Mouse (Mus musculus) forebrain, embryonic 13.5 days (tissue): Measurements from ENCODE around the gene Ubap1l. TPM values are rescaled to one million over a fixed set of nuclear protein-coding genes. Genes with fewer than 3 reads are reported as not detected.
A peak's percentile ranks its signal among the peaks of the same experiment; 100 is the strongest.

Source experiments
- ATAC-seq: fragments of 200-750 bp; cut with Nextera tagmentation; 2 replicates; pipeline ENCODE4 v1.8.0; 2017
- H3K27ac ChIP-seq: fragments of 300-500 bp; sonication (generic); 2 replicates; pipeline ENCODE4 v1.5.1; 2015; ENCODE audit warnings: inconsistent platforms, mild to moderate bottlenecking, moderate library complexity
- H3K27me3 ChIP-seq: fragments of 300-500 bp; sonication (generic); 2 replicates; pipeline ENCODE4 v1.6.1; 2015; ENCODE audit warnings: mild to moderate bottlenecking, inconsistent platforms
- H3K36me3 ChIP-seq: fragments of 300-500 bp; sonication (generic); 2 replicates; pipeline ENCODE4 v1.6.1; 2015; ENCODE audit warnings: mild to moderate bottlenecking, inconsistent platforms; ENCODE audit not compliant: poor library complexity, severe bottlenecking
- H3K4me1 ChIP-seq: fragments of 300-500 bp; sonication (generic); 2 replicates; pipeline ENCODE4 v1.6.1; 2015; ENCODE audit warnings: inconsistent platforms
- H3K4me2 ChIP-seq: fragments of 300-500 bp; sonication (generic); 2 replicates; pipeline ENCODE4 v1.6.1; 2015; ENCODE audit warnings: inconsistent platforms, mild to moderate bottlenecking, moderate library complexity
- H3K4me3 ChIP-seq: fragments of 300-500 bp; sonication (generic); 2 replicates; pipeline ENCODE4 v1.5.1; 2015; ENCODE audit warnings: mild to moderate bottlenecking, inconsistent platforms
- H3K9ac ChIP-seq: fragments of 300-500 bp; sonication (generic); 2 replicates; pipeline ENCODE4 v1.6.1; 2015; ENCODE audit warnings: mild to moderate bottlenecking, inconsistent platforms
- H3K9me3 ChIP-seq: fragments of 300-500 bp; sonication (generic); replicated peaks from 2 replicates; pipeline ENCODE4 v1.6.1; 2016; ENCODE audit warnings: inconsistent platforms
- WGBS: fragments of 180-500 bp; shearing (Covaris S2); methylation state at CpG from one replicate; pipeline ENCODE4 v1.1.7; 2015; 5-methylcytosine and 5-hydroxymethylcytosine counted together
- polyA plus RNA-seq: library from polyadenylated mRNA; unstranded; fragments of >200 nt; fragmentation: Nextera tagmentation; extraction: Ambion mirVana; gene quantifications from 2 replicates; pipeline ENCODE4 v1.2.1, GENCODE M21; 2015

Gene Ubap1l
- polyA plus RNA-seq, 1 experiment from 2014 or later = 0.30 TPM

DNA sequence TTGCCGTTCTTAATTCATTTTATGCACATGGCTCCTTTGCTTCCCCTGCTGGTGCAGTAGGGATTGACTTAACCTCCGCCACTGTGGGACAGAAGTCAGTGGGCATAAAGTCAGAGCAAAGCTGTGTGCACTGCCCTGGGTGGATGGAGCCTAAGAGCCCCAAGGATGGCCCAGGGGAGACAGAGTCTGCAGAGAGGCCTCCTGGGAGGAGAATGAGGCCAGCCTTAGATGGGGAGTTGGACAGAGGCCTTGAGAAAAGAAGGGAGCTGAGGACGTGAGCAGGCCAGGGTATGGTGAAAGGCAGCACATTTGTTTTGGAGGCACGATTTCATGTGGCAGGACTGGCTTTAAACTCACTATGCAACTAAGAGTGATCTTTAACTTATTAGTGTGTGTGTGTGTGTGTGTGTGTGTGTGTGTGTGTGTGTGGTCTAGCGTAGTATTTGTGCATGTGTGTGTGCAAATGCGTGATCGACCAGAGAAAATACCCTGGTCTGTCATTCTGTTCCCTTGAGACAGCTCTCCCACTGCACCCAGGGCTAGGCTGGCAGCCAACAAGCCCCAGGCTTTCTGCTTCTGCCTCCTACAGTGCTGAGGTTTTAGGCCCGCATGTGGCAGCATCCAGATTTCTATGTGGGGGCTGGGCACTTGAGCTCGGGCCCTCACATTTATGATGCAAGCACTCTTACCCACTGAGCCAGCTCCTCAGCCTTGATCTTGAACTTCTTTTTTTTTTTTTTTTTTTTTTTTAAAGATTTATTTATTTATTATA, 14.5 kb downstream of the Ubap1l start:
- Histone ChIP-seq H3K4me1 (no peaks in the 10 kb centered on the region), H3K4me3 (no peak overlapping the region), H3K27ac (no peak overlapping the region), H3K36me3 (peaks cover 23% of the 10 kb centered on the region), H3K9ac (no peak overlapping the region), H3K4me2 (no peak overlapping the region), H3K9me3 (no peaks in the 10 kb centered on the region), H3K27me3 (no peaks in the 10 kb centered on the region)
- 87% methylated on average over 9 of the region's 9 CpGs for WGBS
- ATAC-seq = no peak

DNA sequence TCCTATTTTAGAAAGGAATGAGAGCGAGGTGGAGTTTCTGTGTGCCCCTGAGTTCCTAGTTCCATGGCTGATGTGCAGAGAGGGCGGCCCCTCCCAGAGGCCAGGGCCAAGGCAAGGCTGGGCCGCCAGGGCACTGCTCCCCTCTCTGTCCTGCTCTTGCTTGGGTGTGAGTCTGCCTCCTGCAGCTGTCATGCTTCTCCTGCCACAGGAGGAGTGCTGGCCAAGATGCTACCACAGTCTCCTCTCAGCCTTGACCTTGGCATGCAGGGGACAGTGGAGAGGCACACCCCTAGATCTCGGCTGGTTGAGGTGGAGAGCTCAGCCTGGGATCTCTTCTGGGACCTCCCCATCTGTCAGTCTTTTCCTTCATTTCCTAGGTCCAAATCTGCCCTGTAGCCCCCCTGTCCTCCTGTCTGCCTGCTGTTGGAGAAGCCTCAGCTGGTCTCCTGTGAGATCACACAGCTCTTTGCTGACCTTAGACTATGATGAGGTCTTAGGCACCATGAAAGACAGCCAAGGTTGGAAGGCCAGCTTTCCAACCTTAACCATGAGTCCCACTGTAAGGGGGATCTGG, 20.3 kb downstream of the Ubap1l start:
- Histone ChIP-seq H3K4me1 (no peaks in the 10 kb centered on the region), H3K4me2 (no peak overlapping the region), H3K9me3 (no peaks in the 10 kb centered on the region), H3K27me3 (no peaks in the 10 kb centered on the region), H3K4me3 (no peak overlapping the region), H3K27ac (no peak overlapping the region), H3K9ac (no peak overlapping the region), H3K36me3 (peaks cover 12% of the 10 kb centered on the region; the same call in 1 of the 2 replicates)
- no peak for ATAC-seq
- 76% methylated on average over 4 of the region's 4 CpGs for WGBS

DNA sequence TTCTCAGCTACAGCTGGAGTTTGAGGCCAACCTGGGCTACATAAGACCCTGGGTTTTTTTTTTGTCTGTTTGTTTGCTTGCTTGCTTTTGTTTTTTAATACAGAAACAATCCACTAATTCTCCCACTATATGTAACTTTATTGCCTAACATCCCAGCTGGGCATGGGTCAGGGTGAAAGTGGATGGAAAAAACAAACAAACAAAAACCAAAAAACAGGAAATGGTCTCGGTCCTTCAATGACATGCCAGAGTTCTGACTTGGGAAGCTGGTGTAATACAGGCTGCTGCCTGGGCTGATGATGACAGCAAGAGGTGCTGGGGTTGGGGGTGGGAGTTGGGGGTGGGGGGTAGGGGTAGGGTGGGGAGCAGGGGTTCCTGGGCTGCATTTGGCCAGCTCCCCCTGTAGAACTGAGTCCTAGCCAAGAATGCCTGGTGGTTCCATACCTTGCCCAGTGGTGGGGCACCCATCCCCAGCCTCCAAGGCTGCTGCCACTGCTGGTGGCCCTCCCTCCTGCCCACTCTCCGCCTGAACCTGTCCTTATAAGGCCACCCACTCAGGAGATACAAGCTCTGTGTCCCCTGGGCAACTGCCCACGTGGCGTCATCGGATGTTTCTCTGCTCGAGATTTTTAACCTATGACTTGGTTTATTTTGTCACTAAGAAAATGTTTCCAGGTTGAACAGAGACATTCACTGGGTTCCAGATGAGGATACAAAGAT, 21.4 kb downstream of the Ubap1l start:
- no peaks in the 10 kb centered on the region for H3K27me3 ChIP-seq
- H3K9me3 ChIP-seq = no peaks in the 10 kb centered on the region
- H3K36me3 ChIP-seq = peaks cover 8% of the 10 kb centered on the region; the same call in 1 of the 2 replicates
- no peak overlapping the region for H3K4me2 ChIP-seq
- WGBS = 79% methylated on average over 6 of the region's 6 CpGs
- no peak overlapping the region for H3K9ac ChIP-seq
- no peak overlapping the region for H3K27ac ChIP-seq
- ATAC-seq = no peak
- H3K4me1 ChIP-seq = 0 out of 2 replicates have a peak, but pooled peaks cover 9% of the 10 kb centered on the region
- H3K4me3 ChIP-seq = no peak overlapping the region

DNA sequence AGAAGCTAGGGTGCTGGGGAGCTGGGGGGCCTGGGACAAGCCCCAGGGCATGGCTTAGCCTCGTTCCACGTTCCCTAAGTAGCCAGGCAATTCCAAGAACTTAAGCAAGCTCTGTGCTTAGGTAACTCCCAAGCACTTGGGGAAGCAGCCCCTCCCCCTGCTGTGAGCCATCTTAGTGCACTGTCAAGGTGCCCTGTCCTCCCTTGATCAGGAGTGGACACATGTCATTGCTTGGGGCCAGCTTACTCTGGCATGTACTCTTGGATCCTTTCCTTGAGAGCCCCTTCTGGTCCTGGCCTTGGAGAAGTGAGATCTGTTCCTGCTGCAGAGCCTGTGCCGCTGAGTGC, 21.9 kb downstream of the Ubap1l start:
- no peak for ATAC-seq
- Histone ChIP-seq H3K36me3 (peaks cover 2% of the 10 kb centered on the region; the same call in 1 of the 2 replicates), H3K4me2 (no peak overlapping the region), H3K27ac (no peak overlapping the region), H3K9ac (no peak overlapping the region), H3K4me3 (no peak overlapping the region), H3K9me3 (no peaks in the 10 kb centered on the region), H3K4me1 (0 out of 2 replicates have a peak, but pooled peaks cover 9% of the 10 kb centered on the region), H3K27me3 (no peaks in the 10 kb centered on the region)
- WGBS = 56% methylated on average over 3 of the region's 3 CpGs

DNA sequence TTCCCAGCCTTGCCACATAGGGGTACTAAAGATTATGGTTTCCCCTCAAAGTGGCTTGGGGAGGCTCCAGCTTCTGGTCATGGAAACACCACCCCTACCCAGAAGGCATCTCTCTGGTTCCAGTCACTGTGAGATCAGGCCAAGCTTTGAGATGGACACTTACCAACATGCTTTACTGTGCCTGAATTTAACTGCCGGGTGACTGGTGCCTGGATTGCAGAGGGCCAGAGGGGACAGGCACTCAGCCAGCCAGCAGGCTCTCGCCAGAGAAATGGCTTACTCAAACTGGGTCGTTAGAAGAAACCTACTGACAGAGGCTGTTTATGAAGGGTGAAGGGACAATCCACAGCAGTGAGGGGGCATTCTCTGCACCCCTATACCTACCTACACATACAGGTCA, 23.4 kb downstream of the Ubap1l start:
- Histone ChIP-seq H3K36me3 (no peaks in the 10 kb centered on the region), H3K27me3 (peaks cover 7% of the 10 kb centered on the region), H3K27ac (no peak overlapping the region), H3K4me1 (0 out of 2 replicates have a peak, but pooled peaks cover 9% of the 10 kb centered on the region), H3K4me3 (no peak overlapping the region), H3K9me3 (no peaks in the 10 kb centered on the region), H3K9ac (no peak overlapping the region), H3K4me2 (no peak overlapping the region)
- ATAC-seq = no peak
- 57% methylated on average over 3 of the region's 3 CpGs for WGBS

DNA sequence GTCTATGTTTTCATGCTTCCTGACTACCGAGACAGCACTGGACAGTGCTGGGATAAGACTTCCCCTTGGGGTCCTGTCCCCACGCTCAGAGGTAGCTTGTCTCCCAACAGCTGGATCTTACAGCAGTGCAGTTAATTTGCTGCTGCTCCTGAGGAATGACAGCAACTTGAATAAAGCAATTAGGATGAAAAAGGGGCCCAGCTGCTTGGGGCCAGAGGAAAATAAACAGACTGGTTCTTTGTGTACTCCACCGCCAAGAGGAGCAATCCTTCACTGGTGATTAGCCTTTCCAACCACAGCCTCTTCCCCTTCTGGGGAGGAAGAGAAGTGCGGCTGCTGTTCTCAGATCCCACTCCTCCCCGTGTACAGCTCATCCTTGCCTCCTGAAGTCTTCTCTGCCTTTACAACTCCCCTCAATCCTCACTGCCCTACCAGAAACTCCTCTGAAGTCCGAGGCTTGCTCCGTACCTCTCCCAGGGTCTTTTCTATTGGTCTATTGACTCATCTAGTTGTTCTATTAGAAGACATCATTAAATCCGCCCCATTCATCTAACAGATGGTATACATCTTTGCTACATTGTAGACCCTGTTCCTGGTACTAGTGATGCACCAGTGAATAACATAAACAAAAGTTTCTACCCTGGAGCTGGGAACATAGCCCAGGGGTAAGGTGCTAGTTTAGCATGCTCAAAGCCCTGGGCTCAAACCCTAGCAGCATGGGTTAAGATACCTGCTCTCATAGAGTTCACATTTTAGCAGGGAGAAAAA, 25.7 kb downstream of the Ubap1l start:
- Histone ChIP-seq H3K36me3 (no peaks in the 10 kb centered on the region), H3K4me1 (peaks cover 15% of the 10 kb centered on the region), H3K4me3 (no peak overlapping the region), H3K9ac (no peak overlapping the region), H3K27me3 (peaks cover 30% of the 10 kb centered on the region), H3K9me3 (no peaks in the 10 kb centered on the region), H3K4me2 (no peak overlapping the region), H3K27ac (no peak overlapping the region)
- WGBS = 37% methylated on average over 8 of the region's 8 CpGs
- ATAC-seq = no peak

DNA sequence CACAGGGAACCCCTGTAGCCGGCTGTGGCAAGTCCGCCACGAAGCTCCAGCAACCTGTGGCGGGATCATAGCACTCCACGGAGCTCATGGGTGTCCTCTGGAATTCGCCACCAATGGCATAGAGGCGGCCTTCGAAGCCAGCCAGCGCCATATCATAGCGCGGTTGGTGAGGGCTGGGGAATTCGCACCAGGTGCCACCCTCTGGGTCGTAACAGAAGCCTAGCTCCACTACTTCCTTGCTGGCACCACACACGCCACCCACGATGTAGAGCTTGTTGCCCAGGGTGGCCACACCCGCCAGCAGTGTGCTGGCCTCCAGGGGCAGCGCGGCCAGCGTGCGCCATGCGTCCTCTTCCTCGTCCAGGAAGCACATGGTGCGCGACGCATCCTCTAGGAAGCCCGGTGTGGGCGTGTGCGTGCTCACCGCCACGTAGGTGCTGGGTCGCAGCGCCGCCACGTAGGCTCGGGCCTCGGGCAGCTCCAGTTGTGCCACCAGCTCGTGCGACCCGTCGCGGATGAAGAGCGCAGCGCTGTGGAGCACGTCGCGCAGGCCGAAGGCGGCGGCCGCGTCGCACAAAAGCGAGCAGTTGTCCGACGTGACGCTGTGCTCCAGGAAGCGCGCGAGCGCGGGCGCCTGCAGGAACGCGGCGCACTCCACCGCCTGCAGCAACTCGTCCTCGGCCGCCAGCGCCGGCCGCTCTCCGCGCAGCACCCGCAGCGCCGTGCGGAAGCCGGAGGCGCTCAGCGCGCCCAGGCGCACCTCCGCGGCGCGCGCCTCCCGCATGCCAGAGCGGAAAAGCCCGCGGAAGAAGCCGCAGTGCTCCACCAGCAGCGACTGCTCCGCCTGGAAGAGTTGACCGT, 30.1 kb downstream of the Ubap1l start:
- peaks cover 15% of the 10 kb centered on the region for H3K4me1 ChIP-seq
- no peak overlapping the region for H3K27ac ChIP-seq
- no peaks in the 10 kb centered on the region for H3K9me3 ChIP-seq
- WGBS = 18% methylated on average over 92 of the region's 96 CpGs
- peaks cover 51% of the 10 kb centered on the region for H3K27me3 ChIP-seq
- H3K4me2 ChIP-seq = peak overlapping the region; percentile 61
- peak overlapping the region; percentile 41 for H3K4me3 ChIP-seq
- H3K9ac ChIP-seq = peak overlapping the region; percentile 40; the same call in 1 of the 2 replicates
- ATAC-seq = peak; percentile 58
- H3K36me3 ChIP-seq = no peaks in the 10 kb centered on the region

DNA sequence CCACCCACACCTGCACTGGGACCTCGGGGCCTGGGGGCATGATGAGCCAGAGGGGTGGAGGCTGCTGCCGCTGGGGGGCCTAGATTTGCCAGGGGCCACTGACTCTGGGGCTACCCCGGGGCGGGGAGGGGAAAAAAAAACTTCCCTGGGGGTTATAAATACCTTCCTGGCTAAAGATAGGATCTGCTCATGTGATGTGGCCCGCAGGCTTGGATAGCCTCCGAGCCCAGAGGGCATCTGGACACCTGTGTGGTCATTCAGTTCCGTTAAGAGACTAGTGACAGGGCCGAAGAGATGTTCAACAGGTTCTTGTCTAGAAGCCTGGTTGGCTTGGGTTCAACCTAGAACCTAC, 30.7 kb downstream of the Ubap1l start, which contains the start of gene Kbtbd13:
TSS of gene Kbtbd13 (minus strand) at position 40 of the 352 bp plus-strand sequence.
- Histone ChIP-seq H3K27me3 (peaks cover 55% of the 10 kb centered on the region), H3K36me3 (no peaks in the 10 kb centered on the region), H3K4me2 (peak within 1 kb of the TSS; percentile 61), H3K4me3 (peak within 1 kb of the TSS; percentile 41), H3K4me1 (peaks cover 10% of the 10 kb centered on the region), H3K27ac (no peak within 1 kb of the TSS), H3K9me3 (no peaks in the 10 kb centered on the region), H3K9ac (peak within 1 kb of the TSS; percentile 40; the same call in 1 of the 2 replicates)
- 42% methylated on average over 8 of the region's 8 CpGs for WGBS
- no peak for ATAC-seq

DNA sequence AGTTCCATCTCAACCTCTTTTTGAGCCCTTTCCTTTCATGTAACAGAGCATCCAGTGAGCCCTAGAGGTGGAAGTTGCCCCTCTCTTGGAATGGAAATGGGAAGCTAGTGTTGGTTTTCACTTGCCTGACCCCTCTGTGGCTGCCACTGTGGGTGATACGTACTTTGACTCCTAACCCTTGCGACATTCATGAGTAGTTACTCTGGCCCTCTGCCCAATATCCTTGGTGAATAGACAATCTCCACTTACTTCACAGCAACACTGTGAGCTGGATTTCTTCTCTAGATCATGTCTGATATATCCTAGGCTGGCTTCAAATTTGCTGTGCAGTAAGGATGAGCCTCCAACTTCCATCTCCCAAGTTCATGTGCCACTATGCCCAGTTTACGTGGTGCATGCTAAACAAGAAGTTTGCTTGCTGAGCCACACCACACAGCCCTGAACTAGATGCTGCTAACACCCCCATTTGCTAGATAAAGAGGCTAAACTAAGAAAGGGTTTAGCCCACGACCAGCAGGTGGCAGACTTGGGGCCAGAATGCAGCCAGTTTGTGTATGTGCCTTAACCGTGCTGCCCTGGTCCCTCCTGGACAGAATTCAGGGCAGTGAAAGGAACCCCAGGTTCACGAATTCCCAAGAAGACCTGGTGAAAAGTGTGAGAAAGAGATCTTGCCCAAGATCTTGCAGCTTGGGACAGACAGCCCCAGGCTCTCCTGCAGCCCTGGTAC, 32.0 kb downstream of the Ubap1l start:
- H3K4me2 ChIP-seq = no peak overlapping the region
- no peak overlapping the region for H3K9ac ChIP-seq
- 30% methylated on average over 6 of the region's 6 CpGs for WGBS
- no peaks in the 10 kb centered on the region for H3K9me3 ChIP-seq
- no peak for ATAC-seq
- peaks cover 7% of the 10 kb centered on the region for H3K4me1 ChIP-seq
- H3K27me3 ChIP-seq = peaks cover 55% of the 10 kb centered on the region
- H3K27ac ChIP-seq = no peak overlapping the region
- no peaks in the 10 kb centered on the region for H3K36me3 ChIP-seq
- no peak overlapping the region for H3K4me3 ChIP-seq

DNA sequence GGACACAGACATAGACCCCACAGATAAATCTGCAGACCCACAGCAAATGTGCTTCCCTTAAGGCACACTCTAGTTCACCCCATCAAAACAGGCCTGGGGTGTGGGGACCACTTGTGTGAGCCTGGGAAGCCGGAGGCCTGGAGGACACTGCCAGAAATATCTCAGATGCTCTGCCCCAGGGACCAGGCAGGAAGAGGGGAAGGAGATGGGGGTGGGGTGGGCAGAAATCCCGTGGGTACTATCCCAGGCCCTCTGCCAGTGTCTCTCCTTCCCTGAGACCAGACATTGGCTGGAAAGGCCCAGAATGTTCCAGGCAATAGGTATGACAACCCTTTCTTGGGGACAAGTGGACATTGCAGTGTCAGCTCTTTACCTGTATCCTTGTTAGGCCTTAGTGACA, 32.8 kb downstream of the Ubap1l start:
- no peak overlapping the region for H3K9ac ChIP-seq
- no peak overlapping the region for H3K4me2 ChIP-seq
- H3K9me3 ChIP-seq = no peaks in the 10 kb centered on the region
- WGBS = 53% methylated on average over 2 of the region's 2 CpGs
- no peak overlapping the region for H3K27ac ChIP-seq
- no peak for ATAC-seq
- no peak overlapping the region for H3K4me3 ChIP-seq
- H3K27me3 ChIP-seq = peaks cover 55% of the 10 kb centered on the region
- no peaks in the 10 kb centered on the region for H3K36me3 ChIP-seq
- peaks cover 15% of the 10 kb centered on the region for H3K4me1 ChIP-seq

DNA sequence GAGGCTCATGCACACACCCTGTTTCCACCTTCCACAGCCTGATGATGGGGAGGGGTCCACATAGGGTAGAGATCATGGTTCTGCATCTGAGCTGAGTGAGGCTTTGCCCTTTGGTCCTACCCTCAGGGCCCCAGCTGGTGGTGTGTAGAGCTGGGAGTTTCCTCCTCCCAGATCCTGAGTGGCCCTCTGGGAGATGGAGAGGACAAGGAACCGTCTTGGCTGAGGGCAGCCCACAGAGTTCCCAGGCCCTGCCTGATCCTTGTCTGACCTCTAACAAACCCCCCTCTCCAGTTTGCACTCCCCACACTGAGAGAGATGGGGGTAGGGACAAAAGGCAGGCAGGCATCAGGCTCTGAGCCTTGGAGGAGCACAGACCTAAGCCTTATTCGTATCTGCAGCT, 33.5 kb downstream of the Ubap1l start:
- H3K27ac ChIP-seq = no peak overlapping the region
- H3K4me1 ChIP-seq = peaks cover 19% of the 10 kb centered on the region
- peaks cover 47% of the 10 kb centered on the region for H3K27me3 ChIP-seq
- WGBS = 72% methylated on average over 2 of the region's 2 CpGs
- no peak overlapping the region for H3K4me2 ChIP-seq
- ATAC-seq = no peak
- H3K36me3 ChIP-seq = no peaks in the 10 kb centered on the region
- no peak overlapping the region for H3K4me3 ChIP-seq
- H3K9ac ChIP-seq = no peak overlapping the region
- H3K9me3 ChIP-seq = no peaks in the 10 kb centered on the region
